Mouse (Mus musculus): ENCODE measurements around the gene Rap1gap2. TPM values are rescaled to one million over a fixed set of nuclear protein-coding genes. Genes with fewer than 3 reads are reported as not detected.

Rap1gap2 gene
- polyA plus RNA-seq, 1 experiment from 2014 or later = 3.8 TPM

DNA sequence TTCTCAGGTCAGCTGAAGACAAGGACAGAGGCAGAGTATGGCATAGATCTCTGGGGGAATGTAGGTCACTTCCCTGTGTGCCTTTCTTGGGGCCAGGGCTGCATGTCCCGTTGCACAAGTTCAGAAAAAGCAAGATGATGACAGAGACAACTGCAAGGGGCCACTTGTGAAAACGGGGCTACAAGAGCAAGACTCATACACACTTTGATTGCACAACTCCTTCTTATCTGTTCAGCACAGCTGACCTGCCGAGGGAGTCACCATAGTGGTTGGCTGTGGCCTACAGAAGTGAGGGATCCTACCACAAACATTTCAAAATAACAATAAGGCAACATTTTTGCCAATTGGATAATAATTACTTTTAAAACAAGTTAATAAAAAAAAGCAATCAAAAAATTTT lies 33.6 kb downstream of the Rap1gap2 start:
- no peak for DNase-seq (ENCODE audit: low spot score)

DNA sequence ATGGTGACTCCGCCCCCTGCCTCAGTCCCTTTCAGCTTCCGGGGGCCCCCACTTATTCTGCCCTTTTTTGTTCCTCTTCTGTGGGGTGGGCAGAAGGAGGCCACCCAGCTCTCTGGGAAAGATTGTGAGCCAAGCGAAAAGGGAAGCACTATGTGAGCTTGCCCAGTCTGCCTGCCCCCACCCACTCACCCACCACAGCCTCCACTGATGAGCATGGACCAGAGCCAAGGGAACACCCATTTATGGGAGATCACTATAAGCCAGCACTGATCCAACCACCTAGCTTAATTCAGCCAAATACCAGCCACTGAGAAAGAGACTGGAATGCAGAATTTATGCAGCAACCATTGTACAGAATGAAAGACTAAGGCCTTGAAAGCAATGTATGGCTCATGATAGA lies 34.8 kb downstream of the Rap1gap2 start:
- no peak for DNase-seq (ENCODE audit: low spot score)

DNA sequence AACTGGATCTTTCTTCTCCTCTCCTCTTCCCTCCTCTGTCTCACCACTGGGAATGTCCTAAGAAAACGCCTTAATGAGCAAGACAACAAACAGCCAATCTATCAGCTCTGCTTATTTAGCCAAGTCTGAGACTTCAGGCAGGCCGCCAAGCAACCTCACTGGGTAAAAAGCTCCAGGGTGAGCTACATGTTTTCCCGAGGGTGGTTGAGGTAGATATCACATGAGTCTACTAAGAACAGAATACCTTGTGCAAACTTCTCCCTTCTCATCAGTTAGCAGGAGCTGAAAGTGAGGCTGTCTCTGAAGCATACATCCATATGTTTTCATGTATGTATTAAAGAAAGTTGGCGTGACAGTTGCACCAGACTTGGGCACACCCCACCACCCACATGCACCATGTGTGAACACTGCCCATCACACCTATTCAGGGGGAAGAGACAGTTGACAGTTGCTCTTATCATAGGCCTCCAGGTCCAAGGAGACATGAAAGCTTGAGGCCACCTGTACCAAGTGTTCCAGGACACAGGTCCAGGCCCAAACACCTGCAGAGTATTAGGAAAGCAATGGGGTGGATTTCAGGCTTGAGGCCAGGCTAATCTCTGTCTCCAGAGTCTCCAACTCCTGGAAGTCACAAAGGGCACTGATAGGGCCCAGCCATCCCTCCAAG lies 35.8 kb downstream of the Rap1gap2 start:
- no peak for DNase-seq (ENCODE audit: low spot score)

DNA sequence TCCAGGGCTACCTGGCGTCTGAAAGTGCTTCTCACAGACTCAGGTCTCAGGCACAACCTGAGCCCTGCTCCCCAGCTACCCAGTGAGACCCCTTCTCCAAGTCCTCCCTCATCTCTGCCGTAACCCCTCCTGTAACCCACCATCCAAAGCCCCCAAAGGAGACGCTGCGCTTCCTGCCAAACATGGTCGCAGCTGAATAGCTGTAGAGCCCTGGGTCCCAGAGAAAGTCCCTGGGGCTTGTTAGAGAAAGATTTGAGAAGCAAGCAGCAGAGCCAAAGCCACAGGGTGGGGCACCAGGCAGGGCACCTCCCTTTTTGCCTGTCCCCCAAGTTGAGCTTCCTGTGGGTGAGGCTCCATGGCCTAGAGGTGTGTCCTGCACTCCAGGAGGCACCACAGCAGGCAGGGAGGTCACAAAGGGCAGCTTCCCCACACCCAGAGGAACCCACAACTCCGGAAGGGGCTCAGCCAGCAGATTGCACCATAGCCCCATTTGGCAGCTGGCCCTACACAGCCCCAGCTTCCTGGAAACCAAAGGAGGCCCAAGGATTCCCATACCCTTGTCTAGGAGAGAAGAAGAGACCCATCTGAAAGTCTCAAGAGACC lies 38.2 kb downstream of the Rap1gap2 start:
- peak; percentile 23 for DNase-seq (ENCODE audit: low spot score)

DNA sequence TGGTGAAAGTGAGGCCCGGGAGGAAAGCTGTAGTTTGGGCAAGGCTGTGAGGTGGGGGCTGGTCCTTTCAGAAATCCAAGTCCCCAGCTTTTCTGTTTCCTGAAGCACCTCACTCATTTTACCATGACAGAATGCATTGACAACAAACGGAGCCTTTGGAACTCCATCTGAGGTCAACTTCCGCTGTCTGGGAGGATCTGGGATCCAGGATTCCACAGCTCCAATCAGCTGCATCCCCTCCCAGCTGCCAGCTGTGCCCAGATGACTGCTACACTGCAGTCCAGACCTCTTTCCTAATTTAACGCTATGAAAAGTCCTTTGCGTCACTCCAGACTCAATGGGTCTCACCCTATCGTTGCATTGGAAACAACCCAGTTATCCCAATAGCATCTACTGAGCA lies 41.0 kb downstream of the Rap1gap2 start:
- no peak for DNase-seq (ENCODE audit: low spot score)

DNA sequence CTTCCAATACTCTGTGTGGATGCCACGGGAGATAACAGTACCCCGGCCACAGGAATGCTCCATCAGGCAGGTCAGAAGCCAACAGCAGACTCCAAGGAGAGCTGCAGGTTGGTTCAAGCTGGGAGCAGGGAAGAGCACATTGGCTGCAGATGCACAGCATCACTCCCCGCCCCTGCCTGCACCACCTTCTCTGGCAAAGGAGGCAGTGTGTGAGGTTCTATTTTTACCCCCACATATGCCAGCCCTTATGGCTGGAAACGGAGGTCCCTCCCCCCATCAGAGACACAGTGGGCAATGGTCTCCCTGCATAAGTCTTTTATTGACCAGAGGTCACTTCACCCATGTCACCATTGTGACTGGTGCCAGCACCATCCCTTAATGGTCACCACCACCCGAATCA lies 42.3 kb downstream of the Rap1gap2 start:
- no peak for DNase-seq (ENCODE audit: low spot score)

DNA sequence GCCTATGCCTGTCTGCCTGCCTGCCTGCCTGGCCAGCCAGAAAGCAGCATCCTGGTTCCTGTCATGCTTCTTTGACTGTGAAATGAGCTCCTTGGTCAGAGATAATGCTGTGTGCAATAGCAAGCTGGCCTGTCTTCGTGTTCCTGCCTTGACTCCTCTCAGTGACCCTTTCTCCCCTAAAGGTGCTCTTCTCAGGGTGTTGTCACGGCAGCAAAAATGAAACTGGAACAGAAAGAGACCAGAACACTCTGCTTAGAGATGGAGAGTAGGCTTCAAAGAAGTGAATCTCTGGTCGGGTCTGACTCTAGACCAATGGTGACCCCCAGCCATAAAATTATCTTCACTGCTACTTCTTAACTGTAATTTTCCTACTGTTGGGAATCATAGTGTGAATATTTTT lies 42.7 kb downstream of the Rap1gap2 start:
- DNase-seq (ENCODE audit: low spot score) = no peak

DNA sequence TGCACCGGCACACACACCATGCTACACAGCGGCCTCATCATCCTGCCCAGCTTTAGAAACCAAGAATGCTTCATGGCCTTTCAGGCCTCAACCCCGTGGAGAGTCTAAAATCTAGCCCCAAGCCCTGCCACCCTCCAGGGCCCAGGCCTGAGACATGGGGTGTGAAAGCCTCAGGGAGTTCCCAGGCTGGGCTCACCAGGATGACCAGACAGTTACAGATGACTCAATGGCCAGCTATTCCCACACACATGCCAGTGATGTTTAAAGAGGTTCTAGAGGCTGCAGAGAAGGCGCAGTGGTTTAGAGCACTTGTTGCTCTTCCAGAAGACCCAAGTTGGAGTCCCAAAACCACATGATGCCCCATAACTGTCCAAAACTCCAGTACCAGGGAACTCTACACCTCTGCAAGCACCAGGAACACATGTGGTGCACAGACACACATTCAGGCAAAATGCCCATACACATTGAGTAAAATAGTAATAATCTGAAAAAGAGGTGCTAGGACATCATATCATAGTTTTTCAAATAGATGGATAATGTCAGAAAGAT lies 44.3 kb downstream of the Rap1gap2 start:
- no peak for DNase-seq (ENCODE audit: low spot score)

DNA sequence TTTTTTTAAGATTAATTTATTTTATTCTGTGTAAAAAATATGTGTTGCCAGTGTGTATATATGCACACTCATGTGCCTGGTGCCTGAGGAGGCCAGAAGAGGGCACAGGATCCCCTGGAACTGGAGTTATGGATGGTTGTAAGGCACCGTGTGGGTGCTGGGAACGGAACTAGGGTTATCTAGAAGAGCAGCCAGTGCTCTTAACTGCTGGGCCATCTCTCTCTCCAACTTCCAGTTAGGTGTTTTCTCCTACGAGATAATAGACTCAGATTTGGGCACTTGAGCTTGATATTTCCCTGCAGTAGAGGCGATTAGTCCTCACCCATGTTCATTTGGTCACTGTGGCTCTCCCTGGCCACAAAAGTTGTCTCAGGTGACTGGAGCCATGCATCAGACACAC lies 49.3 kb downstream of the Rap1gap2 start:
- no peak for DNase-seq (ENCODE audit: low spot score)

DNA sequence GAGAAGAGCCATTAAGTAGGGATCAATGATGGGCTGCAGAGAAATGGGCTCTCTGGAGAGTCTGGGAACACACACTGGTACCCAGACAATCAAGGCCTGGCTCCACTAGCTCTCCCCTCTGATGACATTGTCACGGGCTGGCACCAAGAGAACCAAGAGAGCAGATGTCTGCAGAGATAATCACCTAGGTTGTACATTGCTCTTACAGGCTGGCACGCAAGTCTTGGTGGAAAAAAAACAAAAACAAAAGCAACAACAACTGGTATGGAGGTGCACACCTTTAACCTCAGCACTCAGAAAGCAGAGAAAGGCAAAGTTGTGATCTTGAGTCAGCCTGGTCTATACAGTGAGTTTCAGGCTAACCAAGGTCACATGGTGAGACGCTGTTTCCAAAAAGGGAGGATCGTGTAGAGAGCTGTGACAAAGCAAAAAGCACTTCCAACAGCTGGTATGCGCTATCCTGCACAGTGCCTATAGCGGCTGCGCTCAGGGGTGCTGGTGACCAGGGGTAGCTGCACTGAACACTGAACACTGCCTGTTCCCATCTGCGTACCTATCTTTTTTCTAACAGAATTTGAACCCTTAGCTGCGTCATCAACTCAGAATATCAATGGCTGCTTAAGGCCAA lies 50.0 kb downstream of the Rap1gap2 start:
- no peak for DNase-seq (ENCODE audit: low spot score)

DNA sequence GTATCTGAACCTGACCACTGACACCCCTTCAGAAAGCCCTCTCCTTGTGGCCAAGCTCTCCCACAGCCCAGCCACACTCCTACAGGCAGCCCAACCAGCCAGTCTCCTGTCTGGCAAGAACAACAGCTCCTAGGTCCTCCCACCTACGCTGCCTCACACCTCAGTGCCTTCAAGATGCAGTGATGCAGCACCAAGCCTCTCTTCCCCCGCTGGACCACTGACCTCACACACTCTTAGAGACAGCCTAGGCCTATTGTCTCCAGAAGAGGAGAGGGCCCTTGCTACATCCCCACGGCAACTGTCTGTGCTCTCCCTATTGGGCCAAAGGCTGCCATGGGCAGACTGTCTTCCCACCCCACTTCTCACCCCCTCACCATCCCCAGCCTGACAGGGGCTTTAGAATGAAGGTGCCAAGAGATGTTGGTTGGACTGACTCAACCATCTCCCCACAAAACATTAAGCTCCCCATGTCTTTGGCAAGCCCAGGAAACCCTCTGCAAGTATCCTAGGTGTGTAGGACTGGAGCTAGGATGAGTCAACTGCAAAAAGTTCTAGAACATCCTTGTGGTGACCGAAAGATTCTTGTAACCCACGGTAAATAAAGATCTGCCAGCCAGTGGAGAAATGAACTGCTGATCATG lies 50.8 kb downstream of the Rap1gap2 start:
- no peak for DNase-seq (ENCODE audit: low spot score)

DNA sequence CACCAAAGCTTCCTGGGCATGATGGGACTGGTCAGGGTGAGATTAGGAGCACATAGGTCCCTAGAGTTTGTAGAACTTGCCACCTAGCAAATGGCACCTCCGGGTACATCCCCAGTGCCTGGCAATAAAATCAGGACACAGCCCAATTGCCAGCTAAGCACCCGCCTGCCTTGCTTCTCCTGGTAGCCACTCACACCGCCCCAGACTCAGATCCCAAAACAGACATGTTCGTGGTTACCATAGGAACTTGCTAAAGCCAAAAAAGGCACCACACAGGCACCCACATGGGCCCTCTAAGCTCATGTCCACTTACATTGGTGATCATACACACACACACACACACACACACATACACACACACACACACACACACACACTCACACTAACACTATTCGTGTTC lies 51.8 kb downstream of the Rap1gap2 start:
- no peak for DNase-seq (ENCODE audit: low spot score)

DNA sequence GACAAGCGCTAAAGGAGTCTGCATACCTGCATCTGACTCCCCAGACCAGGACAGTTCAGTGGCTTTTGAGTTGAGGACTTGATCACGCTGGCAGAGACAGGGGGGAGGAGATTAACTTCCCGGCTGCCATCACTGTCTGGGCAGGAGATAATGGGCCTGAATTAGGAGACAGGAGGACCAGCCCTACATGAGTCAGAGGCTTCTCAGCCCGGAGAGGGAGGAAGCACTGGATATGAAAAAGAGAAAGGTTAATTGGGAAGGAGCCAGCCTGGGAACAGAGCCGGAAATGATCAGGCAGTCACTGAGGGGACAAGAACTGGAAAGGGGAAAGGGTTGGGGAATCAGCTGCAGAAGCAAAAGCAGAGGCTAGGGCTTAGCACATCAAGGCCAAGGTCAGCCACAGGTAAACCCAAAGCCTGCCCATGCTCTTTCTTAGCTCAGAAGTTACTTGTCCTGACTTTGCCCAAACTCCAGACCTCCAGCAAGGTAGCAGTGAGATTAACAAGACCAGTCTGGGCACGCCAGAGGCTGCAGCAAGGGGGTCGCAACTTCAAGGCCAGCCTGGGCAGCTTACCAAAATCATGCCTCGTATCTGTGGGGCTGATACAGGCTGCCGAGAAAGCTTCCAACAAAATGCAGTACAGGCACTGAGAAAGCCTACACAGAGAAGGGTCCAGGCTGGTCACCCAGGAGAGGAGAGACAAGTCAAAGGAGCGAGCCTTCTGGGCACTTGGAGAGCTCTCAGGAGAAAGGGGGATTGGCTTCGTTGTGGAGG lies 53.1 kb downstream of the Rap1gap2 start:
- DNase-seq (ENCODE audit: low spot score) = no peak

DNA sequence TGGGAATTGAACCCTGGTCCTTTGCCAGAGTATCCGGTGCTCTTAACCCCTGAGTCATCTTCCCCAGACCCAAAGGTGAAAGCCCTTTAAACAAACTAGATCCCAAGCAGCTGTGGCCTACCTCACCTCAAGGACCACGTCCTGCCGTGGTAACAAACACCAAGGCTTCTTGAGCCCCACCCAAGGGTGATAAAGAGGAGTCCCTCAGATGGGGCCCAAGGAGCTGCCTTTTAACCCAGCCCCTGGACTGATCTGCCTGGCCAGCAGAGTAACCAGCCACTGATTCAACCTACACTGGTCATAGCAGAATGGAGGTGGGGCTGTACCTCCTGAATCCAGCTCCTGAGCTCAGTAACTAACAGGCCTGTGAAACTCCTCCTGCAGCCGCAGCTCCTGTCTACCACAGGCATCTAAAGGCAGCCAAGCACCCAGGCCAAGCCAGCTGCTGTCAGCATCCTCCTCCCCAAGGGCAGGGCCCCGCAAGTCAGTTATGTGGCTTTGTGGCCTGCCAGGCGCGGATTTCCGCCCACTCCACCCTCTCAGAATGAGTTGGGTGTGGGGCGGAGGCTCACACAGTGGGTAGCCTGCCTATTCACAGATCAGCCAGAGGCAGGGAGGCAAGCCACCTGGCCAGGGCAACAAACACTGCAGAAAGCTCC lies 54.9 kb downstream of the Rap1gap2 start:
- peak; percentile 89 for DNase-seq (ENCODE audit: low spot score)

DNA sequence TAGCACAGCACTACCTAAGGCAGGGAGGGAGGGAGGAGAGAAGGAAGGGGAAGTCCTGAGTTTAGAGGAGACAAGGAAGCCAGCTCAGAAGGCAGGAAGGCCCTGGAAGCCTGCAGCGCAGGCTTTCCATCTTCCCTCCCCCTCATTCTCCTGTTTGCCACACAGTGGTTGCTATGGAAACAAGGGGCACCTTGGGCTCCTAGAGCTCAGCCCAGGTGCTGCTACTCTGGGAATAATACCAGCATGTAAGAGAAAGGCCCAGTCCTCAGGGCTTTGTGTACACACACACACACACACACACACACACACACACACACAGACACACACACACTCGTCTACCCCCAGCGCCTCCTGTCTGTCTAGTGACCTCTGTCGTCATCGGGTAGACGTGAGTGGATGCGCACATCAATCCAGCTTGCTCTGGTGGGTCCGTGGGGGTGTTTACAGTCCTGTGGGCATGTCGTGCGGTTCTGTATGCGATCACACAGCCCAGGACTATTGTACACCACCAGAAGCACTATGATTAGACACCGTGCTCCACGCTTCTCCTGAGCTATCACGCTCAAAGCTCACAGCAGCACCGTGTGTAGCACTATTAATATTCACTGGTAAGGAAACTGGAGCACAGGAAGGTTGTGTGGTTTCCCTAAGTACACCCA lies 55.9 kb downstream of the Rap1gap2 start:
- DNase-seq (ENCODE audit: low spot score) = peak; percentile 37

DNA sequence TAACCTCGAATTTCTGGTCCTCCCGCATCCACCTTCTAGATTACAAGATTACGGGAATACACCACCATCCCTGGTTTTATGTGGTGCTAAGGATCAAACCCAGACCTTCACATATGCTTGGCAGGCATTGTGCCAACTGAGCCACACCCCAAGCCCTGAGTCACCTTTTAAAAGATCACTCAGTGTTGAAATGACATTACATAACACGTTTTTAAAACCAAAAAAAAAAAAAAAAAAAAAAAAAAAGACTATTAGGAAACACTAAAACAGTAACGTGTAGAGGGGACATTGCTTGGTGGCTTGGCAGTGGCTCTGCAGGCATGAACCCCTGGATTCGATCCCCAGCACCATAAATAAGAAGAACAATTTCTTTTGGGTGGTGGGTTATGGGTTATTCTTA lies 59.1 kb downstream of the Rap1gap2 start:
- DNase-seq (ENCODE audit: low spot score) = no peak

DNA sequence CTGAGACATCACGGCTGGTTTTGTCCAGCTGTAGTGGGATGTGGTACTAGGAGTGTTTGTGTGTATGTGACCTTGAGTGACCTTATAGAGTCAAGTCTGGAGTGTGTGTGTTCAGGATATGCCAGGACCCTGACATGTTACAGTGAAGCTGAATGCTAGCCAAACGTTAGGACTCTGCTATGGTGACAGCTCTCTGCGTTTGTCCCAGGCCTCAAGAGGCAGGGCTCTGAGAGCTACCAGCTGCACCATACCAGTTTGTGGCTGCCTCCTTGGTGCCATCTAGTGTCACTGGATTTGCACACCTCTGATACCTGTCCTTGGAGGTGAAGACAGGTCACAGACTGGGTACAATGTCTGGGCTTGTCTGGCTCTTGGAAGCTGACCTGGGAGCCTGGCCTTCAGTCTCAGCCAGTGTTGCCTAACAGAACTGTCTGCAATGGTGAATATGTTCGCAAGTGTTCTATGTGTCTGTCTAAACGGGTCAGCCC lies 60.1 kb downstream of the Rap1gap2 start:
- DNase-seq (ENCODE audit: low spot score) = peak; percentile 32

DNA sequence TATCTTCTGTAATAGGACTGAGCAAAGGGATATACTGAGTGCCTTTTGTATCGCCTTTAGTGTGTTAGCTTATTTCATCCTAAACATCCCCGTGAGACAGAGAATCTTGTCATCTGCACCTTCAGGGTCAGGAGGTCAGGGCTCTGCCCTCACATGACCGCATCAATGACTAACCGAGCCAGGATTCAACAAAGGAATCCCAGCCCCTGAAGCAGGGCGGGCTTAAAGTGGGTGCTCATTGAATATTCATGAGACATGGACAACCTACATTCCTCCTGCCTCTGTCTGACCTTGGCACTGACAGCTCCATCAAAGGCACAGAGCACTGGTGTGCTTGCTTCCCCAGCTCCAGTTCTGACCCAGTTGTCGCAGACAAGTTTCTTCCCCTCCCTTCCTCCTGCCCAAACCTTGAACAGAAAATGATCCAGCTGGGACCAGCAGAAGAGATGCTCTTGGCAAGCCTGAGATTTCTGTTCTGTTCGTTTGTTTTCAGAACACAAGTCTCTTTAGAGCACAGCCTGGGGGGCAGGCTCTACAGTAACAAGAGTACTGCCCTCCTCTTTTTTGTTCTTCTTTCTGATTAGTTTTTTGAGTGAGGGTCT lies 61.8 kb downstream of the Rap1gap2 start:
- DNase-seq (ENCODE audit: low spot score) = no peak

DNA sequence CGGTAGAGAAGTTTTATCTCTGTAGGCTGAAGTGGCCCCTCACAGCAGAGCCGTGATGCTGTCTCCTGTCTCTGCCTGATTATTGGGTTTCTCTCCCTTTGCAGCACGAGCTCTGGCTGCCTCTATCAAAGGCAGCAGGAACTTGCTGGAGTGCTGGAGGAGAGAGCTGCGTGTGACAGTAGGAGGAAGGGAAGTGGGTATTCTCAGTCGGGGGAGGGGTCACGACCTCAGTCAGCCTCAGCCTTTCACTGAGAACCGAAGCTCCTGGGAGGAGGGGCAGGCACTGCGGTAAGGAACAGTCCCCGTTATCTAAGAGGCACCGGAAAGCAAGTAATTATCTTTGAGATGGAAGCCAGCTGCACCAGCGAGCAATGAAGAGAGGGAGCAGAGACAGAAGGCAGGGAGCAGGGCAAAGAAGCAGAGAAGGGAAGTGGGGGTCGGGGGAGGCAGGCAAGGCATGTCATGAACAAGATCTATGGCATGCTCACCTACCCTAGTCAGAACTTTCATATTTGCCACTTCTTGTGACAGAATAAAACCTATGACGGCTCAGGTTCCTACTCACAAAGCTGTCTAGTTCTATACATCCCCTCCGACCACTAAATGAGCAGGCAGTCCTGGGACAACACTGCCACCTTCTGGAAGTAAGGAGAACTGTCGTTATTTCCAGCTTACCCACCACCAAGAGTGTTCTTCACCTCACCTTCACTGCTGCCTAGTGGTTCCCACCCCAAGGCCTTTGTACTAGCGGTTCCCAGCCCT lies 63.6 kb downstream of the Rap1gap2 start:
- DNase-seq (ENCODE audit: low spot score) = peak; percentile 89
